Mouse (Mus musculus): ENCODE data around the gene Lrrc7.

Gene Lrrc7

GRCm38 (mm10) chr3:158561987-158562360 lies at the start of gene Lrrc7:
TSS of gene Lrrc7 (minus strand) at chr3:158562221.
- DNase-seq, result no peak

GRCm38 (mm10) chr3:158607065-158607464 lies 45.0 kb upstream of the Lrrc7 start:
- no peak for DNase-seq

- DNase-seq, result no peak
These were observed 43.3 kb upstream of the Lrrc7 start for GRCm38 (mm10) chr3:158605274-158605673.

GRCm38 (mm10) chr3:158561256-158561986 lies 600 bp downstream of the Lrrc7 start:
- no peak for DNase-seq

- no peak for DNase-seq
These were observed 1.1 kb downstream of the Lrrc7 start for GRCm38 (mm10) chr3:158560891-158561255.

- no peak for DNase-seq
These were observed 2.0 kb downstream of the Lrrc7 start for GRCm38 (mm10) chr3:158559691-158560650.

GRCm38 (mm10) chr3:158559131-158559658 lies 2.8 kb downstream of the Lrrc7 start:
- no peak for DNase-seq

GRCm38 (mm10) chr3:158558631-158559030 lies 3.4 kb downstream of the Lrrc7 start:
- DNase-seq, result no peak

GRCm38 (mm10) chr3:158554280-158554679 lies 7.7 kb downstream of the Lrrc7 start:
- no peak for DNase-seq

- no peak for DNase-seq
These were observed 9.9 kb downstream of the Lrrc7 start for GRCm38 (mm10) chr3:158552105-158552504.

GRCm38 (mm10) chr3:158543481-158543880 lies 18.5 kb downstream of the Lrrc7 start:
- no peak for DNase-seq

GRCm38 (mm10) chr3:158532859-158533258 lies 29.2 kb downstream of the Lrrc7 start:
- DNase-seq, result no peak

GRCm38 (mm10) chr3:158528471-158528870 lies 33.5 kb downstream of the Lrrc7 start:
- no peak for DNase-seq

GRCm38 (mm10) chr3:158493730-158494129 lies 68.3 kb downstream of the Lrrc7 start:
- DNase-seq, result no peak

- DNase-seq, result no peak
These were observed 82.3 kb downstream of the Lrrc7 start for GRCm38 (mm10) chr3:158479677-158480076.

- DNase-seq, result no peak
These were observed 161.4 kb downstream of the Lrrc7 start for GRCm38 (mm10) chr3:158400600-158400999.

- DNase-seq, result no peak
These were observed 170.5 kb downstream of the Lrrc7 start for GRCm38 (mm10) chr3:158391534-158391933.

GRCm38 (mm10) chr3:158388076-158388454 lies 174.0 kb downstream of the Lrrc7 start:
- DNase-seq, result no peak

GRCm38 (mm10) chr3:158387413-158388075 lies 174.5 kb downstream of the Lrrc7 start:
- DNase-seq, result no peak

GRCm38 (mm10) chr3:158386848-158387247 lies 175.2 kb downstream of the Lrrc7 start:
- DNase-seq, result no peak

GRCm38 (mm10) chr3:158375885-158376284 lies 186.1 kb downstream of the Lrrc7 start:
- DNase-seq, result peak; percentile 23

- no peak for DNase-seq
These were observed 192.9 kb downstream of the Lrrc7 start for GRCm38 (mm10) chr3:158369169-158369568.

- no peak for DNase-seq
These were observed 196.2 kb downstream of the Lrrc7 start for GRCm38 (mm10) chr3:158365801-158366200.
